Mouse (Mus musculus): ENCODE data around the gene Map3k7. TPM values are rescaled to one million over a fixed set of nuclear protein-coding genes. Genes with fewer than 3 reads are reported as not detected.
A peak's percentile ranks its signal among the peaks of the same experiment; 100 is the strongest.

The Map3k7 gene
- total and polyA plus RNA-seq, 2 experiments = 20.7 to 31.3 TPM

DNA sequence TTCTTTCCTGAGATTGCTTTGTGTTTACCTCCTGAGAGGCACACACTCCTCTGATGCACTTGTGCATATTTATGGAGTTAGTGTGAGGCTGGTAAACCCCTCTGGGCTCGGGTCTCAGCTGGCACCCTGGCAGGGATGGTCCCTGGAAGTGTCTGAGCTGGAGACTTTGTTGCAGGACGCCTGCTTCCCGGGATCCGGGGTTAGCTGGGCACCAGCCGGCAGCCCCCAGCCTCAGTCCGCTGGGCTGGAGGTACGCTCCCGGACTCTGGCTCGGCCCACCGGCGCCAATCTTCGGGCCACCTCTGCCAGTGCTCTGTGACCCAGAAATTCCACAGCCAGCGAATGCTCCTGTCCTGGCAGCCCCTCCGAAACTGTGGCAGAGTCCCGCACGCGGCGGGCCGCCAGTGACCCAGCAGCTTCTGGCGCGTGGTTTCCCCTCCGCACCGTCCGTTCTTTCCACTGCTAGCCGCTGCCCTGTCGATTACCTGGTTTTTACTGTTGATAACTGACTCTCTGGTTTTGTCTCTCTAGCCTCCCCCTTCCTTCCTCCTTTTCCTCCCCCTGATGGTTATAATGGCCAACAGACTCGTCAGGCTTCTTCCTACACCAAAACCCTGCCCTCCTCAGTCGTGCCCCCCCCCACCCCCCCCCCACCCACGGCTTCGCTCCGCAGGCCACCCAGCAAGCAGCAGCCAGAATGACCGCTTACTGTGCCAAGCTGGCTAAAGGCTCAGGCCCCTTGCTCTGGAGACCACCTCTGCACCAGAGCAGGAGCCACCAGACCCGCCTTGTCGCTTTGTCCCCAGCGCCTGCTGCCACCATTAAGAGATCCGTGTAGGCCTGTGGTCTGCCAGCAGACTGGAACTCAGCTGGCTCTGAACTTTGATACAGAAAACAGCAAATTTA is 26.3 kb upstream of the Map3k7 start:
- Histone ChIP-seq H3K4me3 (ENCODE audit: insufficient read depth, low read depth, low read length) (peak overlapping the region; percentile 26; the same call in 1 of the 2 replicates), H3K36me3 (ENCODE audit: control insufficient read depth, insufficient read depth, low read length) (no peaks in the 10 kb centered on the region), H3K27me3 (ENCODE audit: control insufficient read depth, insufficient read depth, low read length) (peaks cover 11% of the 10 kb centered on the region), H3K9ac (ENCODE audit: low read depth, low read length) (peak overlapping the region; percentile 12; the same call in 1 of the 2 replicates), H3K4me1 (ENCODE audit: control insufficient read depth, insufficient read depth, low read length) (peaks cover 3% of the 10 kb centered on the region; the same call in 1 of the 2 replicates), H3K79me2 (ENCODE audit: control insufficient read depth, insufficient read depth, low read length) (no peaks in the 10 kb centered on the region), H3K27ac (replicated peaks; ENCODE audit: insufficient read depth, low read depth, low read length) (no peak overlapping the region)
- no peak for DNase-seq (ENCODE audit: extremely low read depth, low read depth, low spot score)
- WGBS = 6% methylated on average over 36 of the region's 36 CpGs
- TF ChIP-seq CTCF (IDR thresholded peaks at IDR 0.05; ENCODE audit: low read depth, low read length) (no peak), POLR2A (IDR thresholded peaks at IDR 0.05; ENCODE audit: extremely low read depth, insufficient read depth, low read length) (no peak)

DNA sequence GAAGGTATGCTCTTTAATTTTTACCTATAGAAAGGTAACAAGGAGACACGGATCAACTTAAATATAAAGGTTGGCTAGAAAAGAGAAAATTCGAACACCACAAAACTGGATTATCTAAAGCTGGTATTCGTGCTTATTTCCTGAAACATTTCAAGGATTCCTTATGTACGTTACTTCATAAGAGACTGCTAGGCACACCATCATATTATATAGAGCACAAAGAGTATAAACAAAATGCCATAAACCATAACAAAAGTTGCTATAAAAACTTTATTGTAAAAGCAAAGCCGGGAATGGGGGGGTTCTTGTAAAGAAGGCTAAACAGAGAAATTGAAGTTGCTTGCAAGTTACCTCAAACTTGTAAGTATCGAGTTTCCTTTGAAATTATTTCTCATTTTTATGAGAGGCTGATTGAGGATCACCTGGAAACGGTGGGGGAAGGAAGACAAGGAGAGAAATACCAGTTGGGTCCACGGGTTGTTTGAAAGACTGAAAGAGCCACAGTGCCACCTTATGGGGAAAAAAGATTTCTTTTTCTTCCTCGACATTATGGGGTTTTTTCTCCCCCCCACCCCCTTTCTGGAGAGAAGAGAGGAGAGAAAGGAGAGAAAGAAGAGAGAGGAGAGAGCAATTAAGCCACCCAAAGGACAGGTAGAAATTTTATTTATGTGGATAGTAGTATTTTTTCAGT is 25.3 kb upstream of the Map3k7 start:
- H3K9ac ChIP-seq (ENCODE audit: low read depth, low read length) = no peak overlapping the region
- no peaks in the 10 kb centered on the region for H3K79me2 ChIP-seq (ENCODE audit: control insufficient read depth, insufficient read depth, low read length)
- no peaks in the 10 kb centered on the region for H3K36me3 ChIP-seq (ENCODE audit: control insufficient read depth, insufficient read depth, low read length)
- peaks cover 11% of the 10 kb centered on the region for H3K27me3 ChIP-seq (ENCODE audit: control insufficient read depth, insufficient read depth, low read length)
- no peak for DNase-seq (ENCODE audit: extremely low read depth, low read depth, low spot score)
- 41% methylated on average over 9 of the region's 9 CpGs for WGBS
- H3K27ac ChIP-seq (replicated peaks; ENCODE audit: insufficient read depth, low read depth, low read length) = no peak overlapping the region
- TF ChIP-seq POLR2A (IDR thresholded peaks at IDR 0.05; ENCODE audit: extremely low read depth, insufficient read depth, low read length) = no peak
- TF ChIP-seq CTCF (IDR thresholded peaks at IDR 0.05; ENCODE audit: low read depth, low read length) = no peak
- peaks cover 3% of the 10 kb centered on the region; the same call in 1 of the 2 replicates for H3K4me1 ChIP-seq (ENCODE audit: control insufficient read depth, insufficient read depth, low read length)
- H3K4me3 ChIP-seq (ENCODE audit: insufficient read depth, low read depth, low read length) = no peak overlapping the region

GRCm38 (mm10) chr4:31941616-31942015 is 22.3 kb upstream of the Map3k7 start:
- Histone ChIP-seq H3K36me3 (ENCODE audit: control insufficient read depth, insufficient read depth, low read length) (no peaks in the 10 kb centered on the region), H3K27me3 (ENCODE audit: control insufficient read depth, insufficient read depth, low read length) (peaks cover 11% of the 10 kb centered on the region), H3K27ac (replicated peaks; ENCODE audit: insufficient read depth, low read depth, low read length) (no peak overlapping the region), H3K4me1 (ENCODE audit: control insufficient read depth, insufficient read depth, low read length) (peaks cover 3% of the 10 kb centered on the region; the same call in 1 of the 2 replicates), H3K79me2 (ENCODE audit: control insufficient read depth, insufficient read depth, low read length) (no peaks in the 10 kb centered on the region), H3K9ac (ENCODE audit: low read depth, low read length) (no peak overlapping the region), H3K4me3 (ENCODE audit: insufficient read depth, low read depth, low read length) (no peak overlapping the region)
- 47% methylated on average over 4 of the region's 4 CpGs for WGBS
- TF ChIP-seq POLR2A (IDR thresholded peaks at IDR 0.05; ENCODE audit: extremely low read depth, insufficient read depth, low read length) (no peak), CTCF (IDR thresholded peaks at IDR 0.05; ENCODE audit: low read depth, low read length) (no peak)
- DNase-seq (ENCODE audit: extremely low read depth, low read depth, low spot score) = no peak

DNA sequence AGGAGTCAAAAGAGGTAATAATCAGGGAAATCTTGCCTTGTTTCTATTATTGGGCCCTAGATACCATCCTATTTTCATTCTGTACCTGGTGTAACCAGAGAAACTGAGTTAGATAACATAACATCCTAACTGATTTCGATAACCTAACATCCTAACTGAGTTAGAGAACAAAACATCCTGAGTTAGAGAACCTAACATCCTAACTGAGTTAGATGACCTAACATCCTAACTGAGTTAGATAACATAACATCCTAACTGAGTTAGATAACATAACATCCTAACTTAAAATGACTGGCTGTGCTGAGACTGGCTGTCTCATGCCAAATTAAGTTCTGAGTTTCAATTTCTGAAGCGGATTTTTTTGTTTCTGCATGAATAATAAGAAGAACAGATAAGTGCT is 20.9 kb upstream of the Map3k7 start:
- WGBS = 75% methylated on average over 2 of the region's 2 CpGs
- no peak overlapping the region for H3K27ac ChIP-seq (replicated peaks; ENCODE audit: insufficient read depth, low read depth, low read length)
- no peaks in the 10 kb centered on the region for H3K79me2 ChIP-seq (ENCODE audit: control insufficient read depth, insufficient read depth, low read length)
- no peak overlapping the region for H3K4me3 ChIP-seq (ENCODE audit: insufficient read depth, low read depth, low read length)
- TF ChIP-seq CTCF (IDR thresholded peaks at IDR 0.05; ENCODE audit: low read depth, low read length) (no peak), POLR2A (IDR thresholded peaks at IDR 0.05; ENCODE audit: extremely low read depth, insufficient read depth, low read length) (no peak)
- H3K36me3 ChIP-seq (ENCODE audit: control insufficient read depth, insufficient read depth, low read length) = no peaks in the 10 kb centered on the region
- no peak overlapping the region for H3K9ac ChIP-seq (ENCODE audit: low read depth, low read length)
- no peaks in the 10 kb centered on the region for H3K4me1 ChIP-seq (ENCODE audit: control insufficient read depth, insufficient read depth, low read length)
- DNase-seq (ENCODE audit: extremely low read depth, low read depth, low spot score) = no peak
- H3K27me3 ChIP-seq (ENCODE audit: control insufficient read depth, insufficient read depth, low read length) = 0 out of 2 replicates have a peak, but pooled peaks cover 2% of the 10 kb centered on the region

DNA sequence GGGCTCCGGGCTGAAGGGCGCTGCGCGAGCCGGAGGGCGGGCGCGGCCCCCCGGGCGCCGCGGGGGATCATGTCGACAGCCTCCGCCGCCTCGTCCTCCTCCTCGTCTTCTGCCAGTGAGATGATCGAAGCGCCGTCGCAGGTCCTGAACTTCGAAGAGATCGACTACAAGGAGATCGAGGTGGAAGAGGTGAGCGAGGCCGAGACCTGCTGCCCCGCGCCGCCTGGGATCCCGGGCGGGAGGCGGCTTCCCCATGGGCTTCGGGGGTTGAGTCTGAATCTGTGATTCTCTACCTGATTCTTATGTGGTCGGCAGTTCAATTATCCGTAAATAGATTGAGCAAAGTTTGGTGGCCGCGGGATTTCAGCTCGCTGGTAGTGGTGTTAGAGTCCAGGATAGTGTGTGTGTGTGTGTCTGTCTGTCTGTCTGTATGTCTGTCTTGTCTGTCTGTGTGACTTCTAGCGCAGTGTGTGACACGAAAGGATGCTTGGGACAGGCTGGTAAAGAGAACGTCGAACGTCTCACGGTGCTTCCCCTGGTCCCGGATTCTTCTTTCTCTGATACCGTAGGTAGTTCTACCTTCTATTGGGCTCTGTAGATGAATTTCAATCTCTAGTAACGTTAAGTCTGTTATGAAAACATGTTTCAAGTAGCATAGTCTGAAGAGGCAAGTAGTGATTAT is 438 bp downstream of the Map3k7 start:
- WGBS = under 1% methylated on average over 47 of the region's 47 CpGs
- peak overlapping the region; percentile 74 for H3K9ac ChIP-seq (ENCODE audit: low read depth, low read length)
- peak overlapping the region; percentile 51 for H3K27ac ChIP-seq (replicated peaks; ENCODE audit: insufficient read depth, low read depth, low read length)
- peak overlapping the region; percentile 69 for H3K4me3 ChIP-seq (ENCODE audit: insufficient read depth, low read depth, low read length)
- peaks cover 5% of the 10 kb centered on the region; the same call in 1 of the 2 replicates for H3K79me2 ChIP-seq (ENCODE audit: control insufficient read depth, insufficient read depth, low read length)
- peak; percentile 18 for DNase-seq (ENCODE audit: extremely low read depth, low read depth, low spot score)
- TF ChIP-seq CTCF (IDR thresholded peaks at IDR 0.05; ENCODE audit: low read depth, low read length) (no peak), POLR2A (IDR thresholded peaks at IDR 0.05; ENCODE audit: extremely low read depth, insufficient read depth, low read length) (no peak)
- H3K4me1 ChIP-seq (ENCODE audit: control insufficient read depth, insufficient read depth, low read length) = peaks cover 6% of the 10 kb centered on the region; the same call in 1 of the 2 replicates
- no peaks in the 10 kb centered on the region for H3K36me3 ChIP-seq (ENCODE audit: control insufficient read depth, insufficient read depth, low read length)
- H3K27me3 ChIP-seq (ENCODE audit: control insufficient read depth, insufficient read depth, low read length) = no peaks in the 10 kb centered on the region
